Mouse (Mus musculus): Measurements from ENCODE around the gene Elovl6.

Gene Elovl6

DNA sequence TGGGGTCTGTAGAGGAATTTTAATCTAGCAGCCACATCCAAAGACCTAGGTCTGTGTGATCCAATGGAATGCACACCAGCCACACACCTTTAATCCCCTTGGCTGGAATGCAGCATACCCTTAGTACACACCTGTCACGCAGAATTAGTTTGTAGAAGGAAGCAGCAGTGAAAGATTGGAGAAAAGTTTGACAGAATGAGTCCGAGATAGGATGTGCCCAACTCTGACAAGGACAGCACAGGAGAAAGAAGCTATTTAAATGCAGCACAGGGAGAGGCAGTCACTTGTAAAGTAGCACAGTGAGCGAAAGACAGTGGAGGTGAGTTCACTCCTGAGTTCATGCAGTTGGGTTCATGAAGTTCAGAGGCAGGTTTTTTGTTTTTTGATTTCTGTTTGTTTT is 11.2 kb downstream of the Elovl6 start:
- no peak for DNase-seq

DNA sequence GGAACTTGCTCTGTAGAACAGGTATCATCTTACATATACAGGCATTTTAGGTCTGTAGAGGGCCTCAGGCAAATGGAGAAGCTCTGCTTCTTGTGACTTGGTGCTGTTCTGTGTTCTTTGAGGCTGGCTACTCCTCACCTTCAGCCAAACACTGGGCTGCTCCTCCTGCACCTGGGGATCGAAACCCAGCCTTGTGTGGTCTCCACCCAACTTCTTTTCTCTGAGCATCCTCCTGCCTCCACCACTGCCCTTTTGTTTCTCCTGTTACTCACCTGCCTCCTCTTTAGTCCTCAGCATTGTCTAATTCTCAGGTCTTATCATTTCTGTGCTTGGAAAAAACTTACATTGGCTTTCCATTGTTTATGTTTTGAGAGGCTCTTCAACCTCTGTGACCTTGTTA is 12.1 kb downstream of the Elovl6 start:
- no peak for DNase-seq

DNA sequence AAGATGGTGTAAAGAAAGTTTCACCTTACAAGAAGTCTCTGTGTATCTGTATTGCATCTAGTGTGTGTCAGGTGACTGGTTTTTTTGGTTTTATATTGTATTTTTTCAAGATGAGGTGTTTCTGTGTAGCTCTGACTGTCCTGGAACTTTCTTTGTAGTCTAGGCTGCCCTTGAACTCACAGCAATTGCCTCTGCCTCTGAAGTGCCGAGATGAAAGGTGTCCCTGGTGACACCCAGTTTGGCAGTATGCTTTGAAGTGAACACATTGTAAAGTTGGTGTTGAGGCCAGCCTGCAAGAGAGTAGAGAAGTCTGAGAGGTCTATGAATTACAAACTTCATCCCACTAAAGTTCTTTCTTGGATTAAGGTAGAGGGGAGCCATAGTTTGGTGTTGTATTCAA is 13.1 kb downstream of the Elovl6 start:
- DNase-seq = no peak

DNA sequence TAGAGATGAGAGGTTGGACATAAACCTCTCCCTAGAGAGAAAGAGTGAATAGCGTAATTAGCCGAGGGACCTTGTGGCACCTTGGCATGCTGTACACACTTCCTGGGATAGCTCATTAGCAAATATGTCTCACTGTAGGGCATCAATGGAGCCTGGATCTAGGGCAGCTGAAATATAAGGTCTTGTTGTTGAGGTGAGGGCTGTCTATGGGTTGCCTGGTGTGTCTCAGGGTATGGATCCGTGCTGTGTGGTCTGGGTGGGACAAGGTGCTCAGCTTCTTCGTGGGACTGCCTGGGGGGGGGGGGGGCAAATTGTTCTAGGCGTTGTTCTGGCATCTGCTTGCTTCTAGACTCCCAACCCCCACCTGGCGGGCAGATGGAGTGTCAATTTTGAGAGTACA is 13.6 kb downstream of the Elovl6 start:
- no peak for DNase-seq

DNA sequence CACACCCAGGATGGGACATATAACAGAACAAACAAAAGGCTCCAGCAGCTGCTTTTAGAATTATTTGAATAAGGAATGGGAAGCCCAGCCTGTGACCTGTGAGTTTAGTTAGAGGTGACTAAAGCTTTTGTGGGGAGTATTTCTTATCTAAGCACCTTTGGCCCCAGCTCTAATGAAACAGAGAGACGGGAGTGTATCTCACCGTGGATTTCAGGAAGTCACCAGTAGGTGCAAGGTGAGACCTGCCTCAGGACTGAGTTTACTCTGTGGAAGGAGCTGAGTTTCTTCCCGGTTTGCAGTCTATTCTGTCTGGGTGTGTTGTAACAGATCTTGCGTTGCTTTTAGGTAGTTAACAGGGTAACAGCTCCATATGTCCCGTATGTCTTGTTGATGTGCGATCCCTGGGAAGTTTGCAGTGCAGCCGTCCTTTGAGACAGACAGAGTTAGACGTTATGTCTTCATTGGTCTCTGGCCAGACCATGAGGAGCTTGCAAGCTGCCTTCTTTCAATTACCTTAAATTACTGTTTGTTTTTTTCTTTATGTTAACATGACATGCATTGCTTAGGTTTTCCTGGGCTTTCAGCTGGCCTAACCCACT is 15.8 kb downstream of the Elovl6 start:
- no peak for DNase-seq

GRCm38 (mm10) chr3:129548760-129549159 is 16.6 kb downstream of the Elovl6 start:
- no peak for DNase-seq

GRCm38 (mm10) chr3:129549546-129549945 is 17.4 kb downstream of the Elovl6 start:
- DNase-seq = no peak

DNA sequence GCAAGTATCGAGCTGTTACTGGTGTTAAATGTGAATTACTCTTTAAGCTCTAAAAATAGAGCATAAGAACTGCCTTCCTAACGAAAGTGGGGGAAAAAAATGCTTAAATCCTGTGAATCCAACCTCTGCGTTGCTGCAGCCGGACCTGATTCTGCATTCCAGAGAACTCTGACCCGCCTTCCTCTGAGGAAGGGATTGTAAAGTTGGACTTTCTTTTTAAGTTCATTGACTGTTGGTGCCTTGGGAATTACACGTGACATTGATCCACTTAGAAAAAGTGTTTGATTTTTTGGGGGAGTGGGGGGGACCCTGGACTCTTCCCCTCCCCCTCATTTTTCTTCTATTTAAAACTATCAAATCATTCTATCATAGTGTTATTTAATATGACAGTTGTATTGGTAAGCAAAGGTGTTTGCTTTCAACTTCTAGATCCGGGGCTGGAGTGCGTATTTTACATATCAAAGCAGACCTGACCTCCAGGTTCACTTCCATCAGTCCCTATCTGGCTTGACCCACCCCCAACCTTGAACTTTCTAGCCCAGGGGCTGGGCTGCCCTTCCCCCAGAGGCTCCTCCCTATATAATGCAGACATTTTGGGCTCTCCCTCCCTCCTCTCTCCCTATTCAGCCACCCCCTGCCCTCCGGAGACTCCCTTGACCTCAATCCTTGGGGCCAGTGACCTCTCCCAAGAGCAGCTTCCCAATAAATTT is 19.6 kb downstream of the Elovl6 start:
- DNase-seq = no peak

DNA sequence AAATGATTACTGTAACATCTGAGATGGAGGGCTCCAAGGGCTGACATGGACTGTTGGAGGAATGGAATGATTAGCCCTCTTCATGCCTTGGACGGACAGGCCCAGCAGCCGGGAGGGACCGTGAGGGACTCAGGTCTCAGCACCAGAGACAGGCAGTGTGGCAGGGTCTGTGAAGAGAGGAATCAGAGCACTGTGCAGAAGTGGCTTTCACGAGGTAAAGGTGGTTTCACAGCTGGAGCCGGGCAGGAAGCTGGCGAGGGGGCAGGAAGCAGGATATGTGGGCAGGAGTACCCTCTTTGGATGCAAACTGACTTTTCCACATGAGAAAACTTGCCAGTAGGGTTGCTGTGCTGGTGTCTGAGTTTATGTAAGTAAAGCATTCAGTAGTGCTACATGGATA is 20.2 kb downstream of the Elovl6 start:
- no peak for DNase-seq

DNA sequence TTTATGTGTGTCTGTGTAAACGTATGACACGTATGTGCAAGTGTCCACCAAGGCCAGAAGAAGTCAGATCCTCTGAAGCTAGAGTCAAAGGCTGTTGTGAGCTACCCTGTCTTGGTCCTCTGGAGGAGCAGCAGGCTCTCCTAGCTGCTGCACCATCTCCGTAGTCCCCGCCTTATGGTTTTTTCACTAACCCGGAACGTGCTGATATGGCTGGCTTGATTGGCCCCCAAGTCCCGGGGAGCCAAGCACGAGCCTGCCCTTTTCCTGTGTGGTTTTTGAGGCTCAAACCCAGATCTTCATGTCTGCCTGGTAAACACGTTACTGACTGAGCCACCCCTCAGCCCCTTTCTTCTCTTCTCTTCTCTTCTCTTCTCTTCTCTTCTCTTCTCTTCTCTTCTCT is 21.0 kb downstream of the Elovl6 start:
- DNase-seq = no peak

DNA sequence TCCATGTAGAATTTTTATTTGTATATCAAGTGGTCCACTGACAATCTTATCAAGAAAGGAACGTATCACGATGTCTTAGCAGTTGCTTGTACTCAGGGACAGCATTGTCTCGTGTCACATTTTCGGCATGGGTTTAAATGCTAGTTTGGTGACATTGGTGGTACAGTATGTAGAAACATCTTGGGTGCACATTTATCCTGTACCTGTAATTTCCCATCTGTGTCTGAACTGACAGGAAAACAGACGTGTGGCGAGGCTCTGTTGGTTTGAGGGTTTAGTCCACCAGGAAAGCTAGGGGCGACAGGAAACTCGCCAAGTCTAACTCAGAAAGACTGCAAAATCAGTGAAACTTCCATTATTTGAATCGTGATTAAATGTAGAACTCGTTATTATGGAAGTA is 21.5 kb downstream of the Elovl6 start:
- no peak for DNase-seq

GRCm38 (mm10) chr3:129554436-129554835 is 22.3 kb downstream of the Elovl6 start:
- no peak for DNase-seq

DNA sequence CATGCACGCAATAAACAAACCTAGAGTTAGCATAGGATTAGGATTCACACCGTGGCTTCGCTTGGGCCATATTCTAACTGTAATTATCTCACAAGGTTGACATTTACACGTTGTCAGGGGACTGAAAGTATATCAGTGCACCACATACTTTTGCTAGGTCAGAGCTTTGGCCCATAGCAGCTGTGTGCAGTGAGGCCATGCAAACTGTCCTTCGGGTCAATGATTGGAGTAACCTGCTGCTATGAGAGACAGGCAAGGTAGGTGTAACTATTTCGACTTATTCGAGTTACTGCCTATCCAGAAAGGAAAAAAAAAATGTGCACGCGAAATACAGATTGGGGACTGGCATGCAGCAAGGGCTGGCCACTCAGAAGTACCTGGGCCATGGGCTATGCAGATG is 24.9 kb downstream of the Elovl6 start:
- no peak for DNase-seq

- DNase-seq = no peak
Measured at GRCm38 (mm10) chr3:129557566-129557965, 25.4 kb downstream of the Elovl6 start.

- no peak for DNase-seq
Measured at GRCm38 (mm10) chr3:129558016-129558955, 26.1 kb downstream of the Elovl6 start.

GRCm38 (mm10) chr3:129560068-129560467 is 27.9 kb downstream of the Elovl6 start:
- no peak for DNase-seq

DNA sequence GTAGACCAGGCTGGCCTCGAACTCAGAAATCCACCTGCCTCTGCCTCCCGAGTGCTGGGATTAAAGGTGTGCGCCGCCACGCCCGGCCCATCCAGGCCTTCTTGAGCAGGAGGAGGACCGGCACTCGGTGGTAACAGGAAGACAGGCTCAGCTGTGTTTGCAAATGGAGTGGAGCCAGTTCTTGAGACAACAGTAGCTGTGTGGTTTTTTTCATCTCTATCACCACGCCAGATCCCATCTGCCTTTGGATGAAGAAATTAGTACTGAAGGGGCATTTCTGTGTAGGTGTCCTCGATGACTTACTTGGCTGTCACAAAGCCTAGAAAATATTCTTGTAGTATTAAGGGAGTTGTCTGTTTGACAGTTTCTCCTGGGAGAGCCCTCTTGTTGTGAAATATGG is 28.9 kb downstream of the Elovl6 start:
- DNase-seq = no peak

GRCm38 (mm10) chr3:129561853-129562252 is 29.7 kb downstream of the Elovl6 start:
- DNase-seq = no peak

DNA sequence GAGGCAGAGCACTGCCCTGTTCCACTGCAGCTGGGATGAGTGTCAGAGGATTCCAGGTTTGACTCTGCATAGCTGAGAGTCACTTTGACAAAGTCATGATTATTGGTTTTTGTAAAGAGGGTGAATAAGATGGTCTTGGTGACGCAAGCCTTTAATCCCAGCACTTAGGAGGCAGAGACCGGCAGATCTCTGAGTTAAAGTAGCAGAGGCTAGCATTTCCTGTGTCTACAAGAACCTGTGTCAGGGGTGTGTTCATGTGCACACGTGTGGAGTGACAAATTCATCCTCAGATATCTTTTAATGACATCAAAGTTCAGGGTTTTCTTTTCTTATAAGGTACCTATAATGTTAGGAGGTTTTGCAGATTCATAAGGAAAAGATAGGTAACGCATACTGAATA is 30.3 kb downstream of the Elovl6 start:
- no peak for DNase-seq

DNA sequence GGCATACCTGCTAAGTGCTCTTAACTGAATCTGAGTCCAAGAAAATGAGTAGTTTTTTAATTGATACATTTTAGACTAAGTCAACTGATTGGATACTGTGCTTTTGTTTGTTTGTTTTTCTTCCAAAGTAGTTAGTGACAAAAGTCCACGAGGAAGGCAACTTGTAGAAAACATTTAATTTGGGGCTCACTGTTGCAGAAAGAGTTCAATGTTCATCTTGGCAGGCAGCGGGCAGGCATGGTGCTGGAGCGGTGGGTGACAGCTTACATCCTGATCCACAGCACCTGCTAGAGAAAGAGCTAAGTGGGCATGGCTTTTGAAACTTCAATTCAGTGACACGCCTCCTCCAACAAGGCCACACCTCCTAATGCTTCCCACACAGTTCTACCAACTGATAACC is 31.7 kb downstream of the Elovl6 start:
- DNase-seq = no peak

GRCm38 (mm10) chr3:129564852-129565251 is 32.7 kb downstream of the Elovl6 start:
- DNase-seq = no peak

- no peak for DNase-seq
Measured at GRCm38 (mm10) chr3:129565458-129565857, 33.3 kb downstream of the Elovl6 start.

GRCm38 (mm10) chr3:129566013-129566412 is 33.9 kb downstream of the Elovl6 start:
- no peak for DNase-seq

- DNase-seq = no peak
Measured at GRCm38 (mm10) chr3:129566876-129567275, 34.7 kb downstream of the Elovl6 start.

All from cerebellum, adult 11-12 months (tissue).